Mouse (Mus musculus): Measurements from ENCODE around the gene Ezr.

DNA sequence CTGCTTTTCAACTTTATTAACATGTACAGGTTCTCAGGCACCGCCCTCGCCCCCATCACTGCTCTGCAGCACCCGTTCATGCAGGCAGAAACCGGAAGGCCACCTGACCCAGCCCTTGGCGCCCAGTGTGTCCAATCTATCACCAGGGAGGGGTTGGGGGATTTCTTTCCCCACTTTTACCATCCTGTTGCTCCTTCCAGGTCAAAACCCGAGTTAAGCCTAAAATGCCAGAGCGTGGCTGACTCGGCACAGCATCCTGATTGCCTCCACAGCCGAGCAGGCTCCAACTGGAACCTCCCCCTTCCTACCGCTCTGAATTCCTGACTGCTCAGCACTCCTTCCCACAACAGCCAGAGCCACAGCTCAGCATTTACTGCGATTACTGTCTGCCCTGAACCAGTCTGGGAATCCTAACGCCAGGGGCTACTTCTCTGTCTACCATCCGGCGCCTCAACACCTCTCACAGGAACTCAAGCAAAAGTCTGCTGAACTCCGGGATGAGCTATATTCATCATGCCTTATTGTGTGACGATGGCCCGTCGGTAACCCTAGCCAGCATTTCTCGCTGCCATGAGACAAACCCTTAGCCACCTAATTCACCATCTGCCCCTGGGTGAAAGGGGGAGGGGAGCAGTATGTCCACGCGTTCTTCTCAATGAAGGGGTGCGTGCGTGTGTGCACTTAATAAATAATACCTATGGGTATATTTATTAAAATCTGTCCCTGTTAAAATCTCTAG is 3.6 kb downstream of the Ezr start:
- no peak for TF ChIP-seq CTCF (IDR thresholded peaks at IDR 0.05; ENCODE audit: low read depth, low read length)
- no peak for TF ChIP-seq TAL1 (conservative IDR thresholded peaks at IDR 0.05; ENCODE audit: low read depth, low read length)
- no peak for TF ChIP-seq GATA1 (IDR thresholded peaks at IDR 0.05; ENCODE audit: borderline replicate concordance, low read length)
